In the genomic region with DNA sequence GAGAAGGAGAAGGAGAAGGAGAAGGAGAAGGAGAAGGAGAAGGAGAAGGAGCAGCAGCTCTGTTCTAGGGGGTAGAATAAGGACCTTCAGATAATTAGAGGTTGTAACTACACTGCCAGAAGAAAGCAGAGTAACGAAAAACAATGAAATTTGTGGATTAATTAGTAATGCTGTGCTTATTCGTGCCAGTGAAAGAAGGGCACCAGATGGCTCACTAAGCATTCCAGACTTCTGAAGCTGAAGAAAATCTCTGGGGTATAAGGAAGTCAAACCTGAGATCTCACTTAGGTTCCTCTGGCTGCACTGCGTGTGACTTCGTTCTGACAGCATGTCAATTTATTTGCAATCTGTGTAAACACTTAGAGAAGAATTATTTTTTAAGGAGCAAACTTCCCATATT, we compare ENCODE assay signal across 19 mouse cellular contexts.
"Had no signal": no experiment of that assay in that cellular context is flagged by ENCODE, and none has a peak within 500 bp of the region (broad histone marks: within the 10 kb centered on the region; RNA-seq: fewer than 3 reads in every experiment).

No protein-coding gene starts in this region.

- H3K9ac ChIP-seq: lung, embryonic 14.5 days; midbrain, embryonic 12.5 days; neural tube, embryonic 13.5 days; neural tube, embryonic 15.5 days had no signal

- H3K4me3 ChIP-seq: midbrain, embryonic 10.5 days; midbrain, embryonic 12.5 days; myocyte; neural tube, embryonic 13.5 days; neural tube, embryonic 15.5 days had no signal

- ATAC-seq: midbrain, embryonic 16.5 days had no signal

- H3K9me3 ChIP-seq: midbrain, embryonic 10.5 days; midbrain, embryonic 12.5 days; neural tube, embryonic 13.5 days; neural tube, embryonic 15.5 days had no signal

- H3K27ac ChIP-seq: midbrain, embryonic 10.5 days; midbrain, embryonic 12.5 days; neural tube, embryonic 13.5 days; neural tube, embryonic 15.5 days had no signal

- H3K4me2 ChIP-seq: lung, embryonic 14.5 days; midbrain, embryonic 12.5 days; neural tube, embryonic 13.5 days; neural tube, embryonic 15.5 days had no signal

- DNase-seq: lung, adult 18-20 months; lung, embryonic 14.5 days; lung, postnatal 10 days; lung, postnatal 4 days; midbrain, embryonic 14.5 days; retina, postnatal 1 day; right cerebral cortex, adult 18-20 months; right cerebral cortex, postnatal 25 days; right cerebral cortex, postnatal 4 days; spleen, adult 18-20 months; thymus, adult 2 months; thymus, postnatal 25 days; thymus, postnatal 4 days had no signal

- H3K36me3 ChIP-seq: midbrain, embryonic 10.5 days; midbrain, embryonic 12.5 days; neural tube, embryonic 13.5 days; neural tube, embryonic 15.5 days had no signal
